Mouse (Mus musculus) urinary bladder, postnatal 14 days (tissue): ENCODE measurements around the gene Igsf8.

ENCODE experiments used
- DNase-seq: peaks from one replicate; pipeline ENCODE4 v3.0.0; 2021; ENCODE audit warnings: low spot score

The Igsf8 gene

GRCm38 (mm10) chr1:172323801-172324359 is 62.4 kb downstream of the Igsf8 start:
- no peak for DNase-seq

GRCm38 (mm10) chr1:172324725-172325124 is 63.3 kb downstream of the Igsf8 start:
- peak; percentile 80 for DNase-seq

GRCm38 (mm10) chr1:172325680-172326535 is 64.5 kb downstream of the Igsf8 start:
- peak; percentile 83 for DNase-seq

- DNase-seq, result no peak
Observed at GRCm38 (mm10) chr1:172326684-172327083, 65.2 kb downstream of the Igsf8 start.

- no peak for DNase-seq
Observed at GRCm38 (mm10) chr1:172327206-172328001, 66.0 kb downstream of the Igsf8 start.

- no peak for DNase-seq
Observed at GRCm38 (mm10) chr1:172328041-172328440, 66.6 kb downstream of the Igsf8 start.

GRCm38 (mm10) chr1:172328461-172328860 is 67.0 kb downstream of the Igsf8 start:
- no peak for DNase-seq

GRCm38 (mm10) chr1:172329131-172329530 is 67.7 kb downstream of the Igsf8 start, which contains the start of gene Kcnj9:
Gene Kcnj9, minus strand, starts transcription at chr1:172329318.
- DNase-seq, result no peak

- no peak for DNase-seq
Observed at GRCm38 (mm10) chr1:172329616-172330015, 68.2 kb downstream of the Igsf8 start.

- DNase-seq, result no peak
Observed at GRCm38 (mm10) chr1:172331422-172331947, 70.0 kb downstream of the Igsf8 start.

- no peak for DNase-seq
Observed at GRCm38 (mm10) chr1:172332925-172333324, 71.5 kb downstream of the Igsf8 start.

- DNase-seq, result no peak
Observed at GRCm38 (mm10) chr1:172333512-172333911, 72.1 kb downstream of the Igsf8 start.

- DNase-seq, result no peak
Observed at GRCm38 (mm10) chr1:172335804-172336203, 74.4 kb downstream of the Igsf8 start.

GRCm38 (mm10) chr1:172337411-172338185 is 76.2 kb downstream of the Igsf8 start:
- no peak for DNase-seq

GRCm38 (mm10) chr1:172340729-172341321 is 79.4 kb downstream of the Igsf8 start, which contains the start of gene Kcnj10:
Gene Kcnj10, plus strand, starts transcription at chr1:172341210.
- peak; percentile 75 for DNase-seq

GRCm38 (mm10) chr1:172341386-172341785 is 79.9 kb downstream of the Igsf8 start:
- no peak for DNase-seq

- DNase-seq, result no peak
Observed at GRCm38 (mm10) chr1:172342729-172343128, 81.3 kb downstream of the Igsf8 start.

GRCm38 (mm10) chr1:172343914-172344313 is 82.5 kb downstream of the Igsf8 start:
- no peak for DNase-seq

GRCm38 (mm10) chr1:172344820-172345219 is 83.4 kb downstream of the Igsf8 start:
- DNase-seq, result no peak

- no peak for DNase-seq
Observed at GRCm38 (mm10) chr1:172346707-172347106, 85.3 kb downstream of the Igsf8 start.

GRCm38 (mm10) chr1:172347382-172347781 is 85.9 kb downstream of the Igsf8 start:
- DNase-seq, result no peak
